Mouse (Mus musculus): ENCODE data around the gene Shkbp1.

Shkbp1 gene

GRCm38 (mm10) chr7:27335928-27336823, 19.6 kb downstream of the Shkbp1 start:
- in situ Hi-C loops (cut with MboI; ENCODE audit: unreplicated experiment in 2 of 2) = loop anchor here (5.0 to 10.0 kb wide), 6 partner anchors 159 to 346 kb away; partner anchors contain the start of gene Prx (in 1 of the 2)

GRCm38 (mm10) chr7:27335011-27335720, 20.7 kb downstream of the Shkbp1 start:
- in situ Hi-C loops (cut with MboI; ENCODE audit: unreplicated experiment in 2 of 2) = loop anchor here (5.0 to 10.0 kb wide), 6 partner anchors 160 to 347 kb away; partner anchors contain the start of gene Prx (in 1 of the 2)

DNA sequence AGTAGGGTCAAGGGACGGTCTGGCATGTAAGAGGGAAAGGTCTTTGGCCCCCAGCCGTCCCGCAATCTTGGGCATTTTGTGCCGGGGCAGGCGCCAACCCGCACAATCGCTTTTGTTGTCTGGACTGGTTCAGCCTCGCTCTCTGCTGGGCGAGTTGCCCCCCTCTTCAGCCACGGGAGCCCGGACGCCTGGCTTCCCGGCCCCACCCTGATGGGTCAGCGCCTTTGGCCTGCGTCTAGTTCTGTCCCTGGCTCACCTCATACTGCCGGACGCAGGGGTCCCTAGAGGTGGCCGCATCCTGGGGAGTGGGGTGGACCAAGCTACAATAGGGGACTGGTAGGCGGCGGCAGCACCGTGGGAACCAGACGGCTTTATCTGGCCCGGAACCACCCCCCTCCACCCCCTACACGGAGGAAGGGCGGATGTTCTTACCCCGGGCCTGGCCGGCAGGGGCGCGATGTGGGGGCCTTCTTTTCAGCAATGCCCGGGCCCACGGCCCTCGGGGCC, 21.4 kb downstream of the Shkbp1 start:
- in situ Hi-C loops (cut with MboI; ENCODE audit: unreplicated experiment in 2 of 2) = loop anchor here (5.0 to 10.0 kb wide), 4 partner anchors 160 to 1582 kb away; partner anchors contain the start of genes Hnrnpul1 (in 1 of the 2) and Prx (in 1 of the 2)

DNA sequence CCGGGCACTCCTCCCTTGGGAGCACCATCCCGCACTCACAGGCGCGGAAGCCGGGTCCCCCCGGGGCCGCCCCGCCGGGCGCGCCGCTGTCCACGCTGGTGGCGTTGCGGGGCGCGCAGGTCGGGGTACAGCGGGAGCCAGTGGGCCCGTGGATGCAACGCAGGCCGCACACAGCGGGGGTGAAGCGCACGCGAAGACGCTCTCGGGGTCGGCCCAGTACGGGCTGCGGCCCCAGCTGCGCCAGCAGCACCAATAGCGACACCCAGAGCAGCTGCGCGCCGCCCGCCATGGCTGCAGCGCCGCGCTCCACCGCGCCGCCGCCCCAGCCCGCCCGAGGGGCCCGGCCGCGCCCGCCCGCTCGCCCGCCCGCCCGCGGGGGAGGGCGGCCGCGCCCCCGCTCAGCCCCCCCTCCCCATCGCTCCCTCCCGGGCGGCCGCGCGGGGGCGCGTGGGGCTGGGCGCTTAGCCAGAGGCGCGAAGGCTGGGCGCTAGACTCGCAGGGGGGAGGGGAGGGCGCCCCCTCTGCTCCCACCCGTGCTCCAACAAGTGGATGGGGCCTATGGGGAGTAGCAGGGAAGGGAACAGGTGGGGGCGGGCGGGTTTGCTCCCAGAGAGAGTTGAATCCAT, 22.4 kb downstream of the Shkbp1 start:
- in situ Hi-C loops (cut with MboI; ENCODE audit: unreplicated experiment in 2 of 2) = loop anchor here (5.0 to 10.0 kb wide), 4 partner anchors 161 to 1581 kb away; partner anchors contain the start of genes Hnrnpul1 (in 1 of the 2) and Prx (in 1 of the 2)

DNA sequence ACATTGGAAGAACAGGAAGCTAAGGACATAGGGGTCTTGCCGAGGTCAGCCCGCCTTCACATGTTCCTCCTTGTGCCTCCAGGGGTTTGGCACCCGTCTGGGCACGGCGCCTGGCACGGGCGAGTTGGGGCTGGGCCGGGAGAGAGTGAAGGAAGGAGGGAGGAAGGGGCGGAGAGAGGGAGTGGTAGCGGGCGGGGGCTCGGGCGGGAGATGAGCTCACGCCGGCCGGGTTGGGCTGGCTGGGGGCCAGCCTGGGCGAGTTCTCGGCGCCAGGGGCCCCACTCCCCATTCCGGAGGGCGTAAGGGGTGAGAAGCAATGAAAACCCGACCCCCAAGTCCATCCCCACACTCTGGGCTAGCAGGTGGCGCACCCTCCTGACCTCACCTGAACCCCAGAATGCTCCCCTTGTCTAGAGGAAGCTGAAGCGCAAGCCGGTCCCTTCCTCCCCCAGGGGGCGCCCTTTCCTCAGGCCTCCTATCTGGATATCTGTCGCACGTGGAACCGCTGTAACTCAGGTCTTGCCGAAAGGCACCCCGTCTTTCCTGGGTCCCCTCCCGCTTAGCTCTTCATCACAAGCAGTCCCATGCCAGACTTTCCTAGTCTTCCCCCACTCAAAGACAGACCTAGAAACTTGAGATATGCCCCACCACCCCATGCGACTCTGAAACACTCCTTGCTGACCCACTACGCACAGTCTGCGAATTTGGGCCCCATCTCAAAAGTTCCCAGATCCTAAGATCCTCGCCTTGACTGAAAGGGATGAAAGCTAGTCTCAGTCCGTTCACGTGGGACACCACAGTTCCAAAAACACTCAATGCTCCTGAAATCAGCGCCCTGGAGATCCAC, 23.2 kb downstream of the Shkbp1 start:
- in situ Hi-C loops (cut with MboI; ENCODE audit: unreplicated experiment in 2 of 2) = loop anchor here (5.0 to 10.0 kb wide), 4 partner anchors 162 to 1580 kb away; partner anchors contain the start of genes Hnrnpul1 (in 1 of the 2) and Prx (in 1 of the 2)

DNA sequence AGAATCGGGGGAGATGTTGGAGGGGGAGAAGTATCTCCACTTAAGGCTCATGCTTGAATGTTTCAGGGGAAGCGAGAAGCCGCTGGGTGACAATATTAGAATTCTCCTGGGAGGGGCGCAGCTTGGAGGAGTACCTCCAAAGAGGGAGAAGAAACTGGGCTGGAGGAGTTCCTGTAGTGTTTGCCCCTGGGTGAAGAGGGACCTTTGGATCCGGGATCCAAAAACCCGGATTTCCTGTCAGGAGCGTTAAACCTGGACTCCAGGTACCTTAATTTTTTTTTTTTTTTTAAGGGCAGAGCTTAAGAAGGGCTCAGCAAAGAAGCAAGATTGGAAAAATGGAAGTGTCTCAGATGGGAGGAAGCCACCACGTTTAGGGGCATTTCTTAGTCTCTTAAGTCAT, 24.0 kb downstream of the Shkbp1 start:
- in situ Hi-C loops (cut with MboI; ENCODE audit: unreplicated experiment in 2 of 2) = loop anchor here (5.0 to 10.0 kb wide), 4 partner anchors 163 to 1580 kb away; partner anchors contain the start of genes Hnrnpul1 (in 1 of the 2) and Prx (in 1 of the 2)

DNA sequence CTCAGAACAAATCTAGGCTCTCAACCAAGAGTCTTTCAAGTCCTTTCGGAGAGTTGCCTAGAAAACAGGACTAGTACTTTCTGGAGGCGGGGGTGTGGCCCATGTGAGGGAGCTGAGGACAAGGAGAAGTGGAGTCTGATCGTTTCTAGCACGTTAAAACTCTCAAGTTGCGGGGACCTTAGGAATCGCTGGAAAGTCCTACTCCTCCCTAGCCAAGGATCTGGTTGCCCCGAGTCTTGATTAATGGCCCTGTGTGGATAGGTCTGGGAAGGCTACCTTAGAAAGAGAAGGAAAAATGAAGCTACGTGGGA, 24.3 kb downstream of the Shkbp1 start:
- in situ Hi-C loops (cut with MboI; ENCODE audit: unreplicated experiment in 2 of 2) = loop anchor here (5.0 to 10.0 kb wide), 4 partner anchors 163 to 1579 kb away; partner anchors contain the start of genes Hnrnpul1 (in 1 of the 2) and Prx (in 1 of the 2)

DNA sequence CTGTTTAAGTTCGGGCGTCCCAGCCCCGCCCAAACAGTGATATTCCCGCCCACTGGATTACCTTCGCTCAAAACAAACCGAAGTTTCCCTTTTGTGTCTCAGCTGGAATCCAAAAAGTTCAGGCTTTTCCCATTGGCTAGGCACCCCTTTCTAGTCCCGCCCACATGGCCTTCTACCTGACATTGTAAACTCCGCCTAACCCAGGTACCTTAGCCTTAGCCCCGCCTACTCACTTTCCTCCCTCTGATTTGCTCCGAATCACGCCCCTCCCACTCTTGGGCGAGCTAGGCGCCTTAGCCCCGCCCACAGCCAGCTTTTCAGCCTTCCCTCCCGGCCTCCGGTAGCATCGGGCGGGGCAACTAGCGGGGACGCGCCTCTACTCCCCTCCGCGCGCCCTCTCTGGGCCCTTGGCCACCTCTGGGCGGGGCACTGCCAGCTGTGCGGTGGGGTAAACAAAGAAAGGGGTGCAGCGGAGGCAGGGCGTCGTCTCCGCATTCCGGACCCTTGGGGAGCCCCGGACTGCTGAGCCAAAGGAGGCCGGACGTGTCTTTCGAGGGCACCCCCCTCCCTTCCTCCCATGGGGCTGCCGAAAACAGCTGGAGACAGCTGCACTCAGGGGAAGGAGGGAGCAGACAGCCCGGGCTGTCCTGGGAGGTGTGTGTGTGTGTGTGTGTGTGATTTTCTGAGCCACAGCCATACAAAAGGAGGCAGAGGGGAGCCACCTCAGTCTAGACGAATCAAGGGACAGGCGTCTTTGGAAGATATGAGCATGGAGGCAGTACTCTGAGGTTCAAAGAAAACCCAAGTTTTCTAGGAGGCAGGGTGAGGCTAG, 24.9 kb downstream of the Shkbp1 start:
- in situ Hi-C loops (cut with MboI; ENCODE audit: unreplicated experiment in 2 of 2) = loop anchor here (5.0 to 10.0 kb wide), 4 partner anchors 164 to 1579 kb away; partner anchors contain the start of genes Hnrnpul1 (in 1 of the 2) and Prx (in 1 of the 2)

DNA sequence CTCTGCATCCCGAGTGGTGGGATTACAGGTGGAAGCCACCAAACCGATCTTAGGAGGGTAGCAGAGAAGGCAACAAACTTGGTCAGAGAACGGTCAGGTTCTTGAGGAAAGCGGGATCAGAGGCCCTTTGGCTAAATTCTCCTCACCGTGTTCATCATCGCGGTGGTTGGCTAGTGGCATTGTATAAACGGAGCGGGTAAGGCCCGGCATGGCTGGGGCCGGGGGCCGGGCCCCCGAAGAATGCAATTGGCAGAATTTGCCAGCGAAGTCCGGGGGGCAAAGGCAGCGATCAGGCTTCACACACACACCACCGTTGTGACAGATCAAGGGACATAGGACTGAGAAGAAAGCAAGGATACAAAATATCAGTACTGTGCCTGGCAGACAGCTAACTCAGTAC, 25.8 kb downstream of the Shkbp1 start:
- in situ Hi-C loops (cut with MboI; ENCODE audit: unreplicated experiment in 2 of 2) = loop anchor here (5.0 to 10.0 kb wide), 4 partner anchors 165 to 1578 kb away; partner anchors contain the start of genes Hnrnpul1 (in 1 of the 2) and Prx (in 1 of the 2)

DNA sequence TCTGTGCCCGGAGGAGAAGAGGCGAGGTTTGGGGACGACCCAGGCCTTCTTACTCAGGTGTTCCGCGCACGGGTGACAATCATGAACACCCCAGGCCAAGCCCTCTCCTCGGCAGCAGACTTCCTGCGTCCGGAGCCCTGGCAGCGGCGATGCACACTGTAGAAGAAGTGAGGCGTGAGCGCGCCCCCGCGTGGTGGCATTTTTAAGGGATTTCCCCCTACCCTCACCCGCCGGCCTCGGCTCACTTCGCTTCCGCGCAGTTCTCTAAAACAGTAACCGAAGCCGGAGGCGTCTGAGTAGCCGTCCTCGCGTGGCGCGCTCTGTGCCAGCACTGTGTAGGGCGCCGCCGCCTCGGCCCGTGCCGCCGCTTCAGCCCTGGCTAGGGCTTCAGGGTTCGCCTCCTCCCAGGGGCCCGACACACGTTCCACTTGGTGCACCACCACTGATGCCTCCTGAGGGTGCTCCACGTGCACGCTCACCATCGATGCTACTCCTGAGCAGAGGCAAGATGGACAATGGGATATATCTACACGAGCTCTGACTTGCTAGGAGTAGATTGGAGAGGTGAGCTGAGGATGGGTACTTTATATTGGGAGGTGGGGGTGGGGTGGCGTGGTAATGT, 26.4 kb downstream of the Shkbp1 start:
- in situ Hi-C loops (cut with MboI; ENCODE audit: unreplicated experiment in 2 of 2) = no loop called here

DNA sequence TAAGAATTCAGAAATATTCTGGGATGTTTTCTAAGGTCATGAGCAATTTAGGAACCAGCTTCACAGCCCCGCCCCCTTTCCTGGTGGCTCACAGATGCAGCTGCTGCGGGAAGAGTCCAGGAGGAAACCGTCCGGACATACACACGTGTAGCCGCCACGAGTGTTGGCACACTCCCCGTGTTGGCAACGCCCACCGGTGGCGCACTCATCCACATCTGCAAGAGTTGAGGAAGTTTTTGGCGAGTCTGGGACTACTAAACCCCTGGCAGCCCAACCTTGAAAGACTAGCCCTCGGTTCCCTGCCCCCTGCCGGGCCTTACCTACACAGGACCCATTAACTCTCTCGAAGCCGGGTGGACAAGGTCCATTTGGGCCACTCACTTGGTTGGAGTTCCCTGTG, 27.2 kb downstream of the Shkbp1 start:
- in situ Hi-C loops (cut with MboI; ENCODE audit: unreplicated experiment in 2 of 2) = no loop called here

GRCm38 (mm10) chr7:27328161-27328560, 27.7 kb downstream of the Shkbp1 start:
- in situ Hi-C loops (cut with MboI; ENCODE audit: unreplicated experiment in 2 of 2) = no loop called here

- in situ Hi-C loops (cut with MboI; ENCODE audit: unreplicated experiment in 2 of 2) = no loop called here
Observed at GRCm38 (mm10) chr7:27327500-27327899, 28.3 kb downstream of the Shkbp1 start.

- in situ Hi-C loops (cut with MboI; ENCODE audit: unreplicated experiment in 2 of 2) = no loop called here
Observed at GRCm38 (mm10) chr7:27326101-27326880, 29.5 kb downstream of the Shkbp1 start.

DNA sequence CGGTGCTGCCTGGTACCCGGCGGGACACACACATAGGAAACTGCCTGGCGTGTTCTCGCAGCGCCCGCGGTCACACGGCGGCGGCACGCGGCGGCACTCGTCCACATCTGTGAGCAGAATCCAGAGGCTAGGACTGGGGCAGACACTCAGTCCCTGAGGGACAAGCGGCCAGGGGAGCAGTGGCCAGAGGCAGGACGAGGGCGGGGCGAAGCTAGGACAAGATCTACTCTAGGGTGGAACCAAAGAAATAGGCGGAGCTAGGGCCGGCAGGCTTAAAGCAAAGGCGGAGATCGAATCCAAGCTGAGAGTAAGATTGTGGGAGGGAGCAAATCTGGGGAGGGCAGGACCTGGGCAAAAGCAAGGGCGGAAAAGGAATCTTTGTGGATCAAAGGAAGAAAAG, 30.1 kb downstream of the Shkbp1 start:
- in situ Hi-C loops (cut with MboI; ENCODE audit: unreplicated experiment in 2 of 2) = no loop called here

DNA sequence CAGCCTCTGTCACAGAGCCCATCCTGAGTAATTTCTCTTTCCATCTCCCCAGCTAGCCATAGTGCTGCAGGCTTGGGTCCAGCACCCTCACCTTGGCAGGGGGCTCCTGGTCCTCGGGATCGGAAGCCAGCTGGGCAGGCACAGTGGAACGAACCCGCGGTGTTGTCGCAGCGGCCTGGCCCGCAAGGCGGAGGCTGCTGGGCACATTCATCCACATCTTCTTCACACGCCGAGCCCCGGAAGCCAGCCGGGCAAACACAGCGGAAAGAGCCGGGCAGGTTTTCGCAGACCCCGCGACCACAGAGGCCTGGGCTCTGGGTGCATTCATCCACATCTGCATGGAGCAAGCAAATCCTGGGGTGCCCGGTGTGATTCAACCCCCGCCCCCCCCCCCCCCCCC, 30.9 kb downstream of the Shkbp1 start:
- in situ Hi-C loops (cut with MboI; ENCODE audit: unreplicated experiment in 2 of 2) = no loop called here

DNA sequence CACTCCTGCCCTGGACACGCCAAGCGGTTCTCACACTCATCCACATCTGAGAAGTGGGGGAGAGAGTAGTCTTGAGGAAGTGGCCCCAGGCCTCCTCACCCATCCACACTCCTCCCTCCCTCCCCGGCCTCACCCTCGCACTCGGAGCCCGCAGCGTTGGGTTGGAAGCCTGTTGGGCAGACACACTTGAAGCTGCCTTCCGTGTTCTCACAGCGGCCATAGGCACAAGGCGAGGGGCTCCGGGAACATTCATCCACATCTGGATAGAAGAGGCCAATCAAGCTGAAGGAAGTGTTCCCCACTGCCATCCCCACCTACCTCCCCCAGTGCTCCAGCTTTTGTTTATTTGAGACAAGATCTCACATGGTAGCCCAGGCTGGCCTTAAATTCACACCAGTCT, 31.7 kb downstream of the Shkbp1 start:
- in situ Hi-C loops (cut with MboI; ENCODE audit: unreplicated experiment in 2 of 2) = no loop called here

Measured in v-Abl transformed pro-B cells (cell line).